Mouse (Mus musculus): ENCODE results near the gene Esrrb. TPM values are rescaled to one million over a fixed set of nuclear protein-coding genes. Genes with fewer than 3 reads are reported as not detected.

Gene Esrrb
- polyA plus RNA-seq, 1 experiment = 149 TPM

DNA sequence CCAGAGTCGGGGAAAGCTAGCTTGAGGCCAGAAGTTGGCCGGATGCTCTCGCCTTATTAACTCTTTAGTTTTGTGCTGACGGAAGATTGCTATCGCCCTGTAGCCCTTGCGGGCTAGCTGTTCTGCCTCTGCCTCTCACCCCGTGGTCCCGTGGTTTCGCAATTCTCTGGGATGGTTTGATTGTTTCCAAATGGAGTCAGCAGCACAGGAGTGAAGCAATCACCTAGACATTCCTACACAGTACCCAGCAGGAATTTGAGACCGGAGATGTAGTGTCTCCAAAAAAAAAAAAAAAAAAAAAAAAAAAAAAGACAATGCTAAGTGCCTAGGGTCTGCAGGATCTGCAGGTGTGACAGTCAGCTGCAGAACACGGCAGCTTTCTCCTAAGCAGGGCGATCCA is 112.7 kb downstream of the Esrrb start:
- H3K4me3 ChIP-seq (ENCODE audit: low read depth, low read length) = peak overlapping the region; percentile 74
- peak overlapping the region; percentile 49 for H3K27ac ChIP-seq (ENCODE audit: insufficient read depth, low read length)
- H3K9ac ChIP-seq (ENCODE audit: low read depth, poor library complexity, severe bottlenecking) = peak overlapping the region; percentile 79
- H3K27me3 ChIP-seq (ENCODE audit: control insufficient read depth, insufficient read depth, low read length, poor library complexity, severe bottlenecking) = no peaks in the 10 kb centered on the region
- TF ChIP-seq EP300 (IDR thresholded peaks at IDR 0.05; ENCODE audit: insufficient read depth, low read depth, low read length) (no peak), CTCF (IDR thresholded peaks at IDR 0.05; ENCODE audit: low read depth, low read length) (no peak), POLR2A (IDR thresholded peaks at IDR 0.05; ENCODE audit: insufficient read depth, low read length) (no peak)
- no peaks in the 10 kb centered on the region for H3K9me3 ChIP-seq (replicated peaks; ENCODE audit: control insufficient read depth, insufficient read depth, low read length, poor library complexity, severe bottlenecking)
- H3K36me3 ChIP-seq (ENCODE audit: control insufficient read depth, insufficient read depth, low read length, poor library complexity, severe bottlenecking) = peaks cover 58% of the 10 kb centered on the region
- H3K4me1 ChIP-seq (ENCODE audit: control insufficient read depth, insufficient read depth, low read length) = no peaks in the 10 kb centered on the region

DNA sequence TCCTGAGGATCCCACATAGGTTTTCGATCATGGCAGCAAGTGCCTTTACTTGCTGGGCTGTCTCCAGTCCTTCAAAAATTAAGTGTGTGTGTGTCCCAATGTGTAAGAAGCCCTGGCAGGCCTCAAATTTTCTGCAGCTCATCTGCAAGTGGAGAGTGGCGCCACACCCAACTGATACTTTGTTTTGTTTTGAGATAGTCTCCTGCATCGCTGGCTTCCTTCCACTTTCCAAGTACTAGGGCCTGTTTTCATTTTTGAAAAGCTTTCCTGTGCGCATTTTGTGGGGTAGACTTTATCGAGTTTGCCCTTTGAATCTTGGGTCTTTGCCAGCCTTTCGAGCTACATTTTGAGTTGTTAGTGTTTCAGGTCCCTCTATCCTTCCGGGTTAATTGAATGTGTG is 115.1 kb downstream of the Esrrb start:
- H3K9ac ChIP-seq (ENCODE audit: low read depth, poor library complexity, severe bottlenecking) = peak overlapping the region; percentile 79
- TF ChIP-seq CTCF (IDR thresholded peaks at IDR 0.05; ENCODE audit: low read depth, low read length) = no peak
- no peak for TF ChIP-seq EP300 (IDR thresholded peaks at IDR 0.05; ENCODE audit: insufficient read depth, low read depth, low read length)
- no peak for TF ChIP-seq POLR2A (IDR thresholded peaks at IDR 0.05; ENCODE audit: insufficient read depth, low read length)
- peak overlapping the region; percentile 85 for H3K27ac ChIP-seq (ENCODE audit: insufficient read depth, low read length)
- no peaks in the 10 kb centered on the region for H3K4me1 ChIP-seq (ENCODE audit: control insufficient read depth, insufficient read depth, low read length)
- no peaks in the 10 kb centered on the region for H3K27me3 ChIP-seq (ENCODE audit: control insufficient read depth, insufficient read depth, low read length, poor library complexity, severe bottlenecking)
- peaks cover 70% of the 10 kb centered on the region for H3K36me3 ChIP-seq (ENCODE audit: control insufficient read depth, insufficient read depth, low read length, poor library complexity, severe bottlenecking)
- H3K9me3 ChIP-seq (replicated peaks; ENCODE audit: control insufficient read depth, insufficient read depth, low read length, poor library complexity, severe bottlenecking) = no peaks in the 10 kb centered on the region
- peak overlapping the region; percentile 23 for H3K4me3 ChIP-seq (ENCODE audit: low read depth, low read length)

DNA sequence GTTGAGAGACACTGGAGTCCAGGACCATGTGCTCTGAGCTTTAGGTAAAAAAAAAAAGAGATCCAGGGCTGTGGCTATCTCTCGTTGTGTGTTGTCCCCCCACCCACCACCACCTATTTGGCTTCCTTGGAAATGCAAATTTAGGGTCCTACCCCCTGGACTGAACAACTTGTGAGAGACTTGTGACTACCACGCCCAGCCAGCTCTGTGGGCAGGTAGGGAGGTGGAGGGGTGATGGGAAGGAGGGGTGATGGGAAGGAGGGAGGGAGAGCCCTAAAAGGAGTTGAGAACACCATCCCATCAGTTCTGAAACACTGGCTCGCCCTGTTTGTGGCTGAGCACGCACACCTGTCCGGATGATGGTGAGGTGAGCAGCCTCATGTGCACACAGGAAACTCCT is 118.0 kb downstream of the Esrrb start:
- Histone ChIP-seq H3K27ac (ENCODE audit: insufficient read depth, low read length) (peak overlapping the region; percentile 85), H3K9ac (ENCODE audit: low read depth, poor library complexity, severe bottlenecking) (0 out of 2 replicates have a peak overlapping the region, but pooled peaks have one; percentile 37), H3K9me3 (replicated peaks; ENCODE audit: control insufficient read depth, insufficient read depth, low read length, poor library complexity, severe bottlenecking) (no peaks in the 10 kb centered on the region), H3K27me3 (ENCODE audit: control insufficient read depth, insufficient read depth, low read length, poor library complexity, severe bottlenecking) (no peaks in the 10 kb centered on the region), H3K4me3 (ENCODE audit: low read depth, low read length) (peak overlapping the region; percentile 16), H3K4me1 (ENCODE audit: control insufficient read depth, insufficient read depth, low read length) (peaks cover 11% of the 10 kb centered on the region), H3K36me3 (ENCODE audit: control insufficient read depth, insufficient read depth, low read length, poor library complexity, severe bottlenecking) (peaks cover 71% of the 10 kb centered on the region)
- peak; percentile 100 for TF ChIP-seq EP300 (IDR thresholded peaks at IDR 0.05; ENCODE audit: insufficient read depth, low read depth, low read length)
- no peak for TF ChIP-seq CTCF (IDR thresholded peaks at IDR 0.05; ENCODE audit: low read depth, low read length)

DNA sequence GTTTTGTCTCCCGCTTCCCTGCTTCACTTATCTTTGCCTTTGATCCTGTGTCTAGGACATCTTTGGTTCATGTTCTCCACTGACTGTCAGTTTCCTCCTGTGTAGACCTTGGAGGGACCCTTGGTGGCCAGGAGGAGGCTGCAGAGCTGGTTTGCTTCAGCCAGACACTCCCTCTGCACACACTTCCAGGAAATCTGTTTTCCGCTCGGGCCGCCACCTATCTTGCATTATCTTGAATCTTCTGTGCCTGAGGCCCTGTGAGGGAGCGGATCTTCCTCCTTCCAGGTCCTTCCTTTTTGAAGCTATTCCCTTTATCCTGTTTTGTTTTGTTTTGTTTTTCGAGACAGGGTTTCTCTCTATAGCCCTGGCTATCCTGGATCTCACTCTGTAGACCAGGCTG is 121.1 kb downstream of the Esrrb start:
- no peaks in the 10 kb centered on the region for H3K9me3 ChIP-seq (replicated peaks; ENCODE audit: control insufficient read depth, insufficient read depth, low read length, poor library complexity, severe bottlenecking)
- peak; percentile 58 for TF ChIP-seq EP300 (IDR thresholded peaks at IDR 0.05; ENCODE audit: insufficient read depth, low read depth, low read length)
- TF ChIP-seq CTCF (IDR thresholded peaks at IDR 0.05; ENCODE audit: low read depth, low read length) = no peak
- peak overlapping the region; percentile 35 for H3K4me3 ChIP-seq (ENCODE audit: low read depth, low read length)
- peaks cover 64% of the 10 kb centered on the region for H3K36me3 ChIP-seq (ENCODE audit: control insufficient read depth, insufficient read depth, low read length, poor library complexity, severe bottlenecking)
- no peaks in the 10 kb centered on the region for H3K27me3 ChIP-seq (ENCODE audit: control insufficient read depth, insufficient read depth, low read length, poor library complexity, severe bottlenecking)
- peak overlapping the region; percentile 55 for H3K27ac ChIP-seq (ENCODE audit: insufficient read depth, low read length)
- peak overlapping the region; percentile 9 for H3K9ac ChIP-seq (ENCODE audit: low read depth, poor library complexity, severe bottlenecking)
- peaks cover 14% of the 10 kb centered on the region for H3K4me1 ChIP-seq (ENCODE audit: control insufficient read depth, insufficient read depth, low read length)

DNA sequence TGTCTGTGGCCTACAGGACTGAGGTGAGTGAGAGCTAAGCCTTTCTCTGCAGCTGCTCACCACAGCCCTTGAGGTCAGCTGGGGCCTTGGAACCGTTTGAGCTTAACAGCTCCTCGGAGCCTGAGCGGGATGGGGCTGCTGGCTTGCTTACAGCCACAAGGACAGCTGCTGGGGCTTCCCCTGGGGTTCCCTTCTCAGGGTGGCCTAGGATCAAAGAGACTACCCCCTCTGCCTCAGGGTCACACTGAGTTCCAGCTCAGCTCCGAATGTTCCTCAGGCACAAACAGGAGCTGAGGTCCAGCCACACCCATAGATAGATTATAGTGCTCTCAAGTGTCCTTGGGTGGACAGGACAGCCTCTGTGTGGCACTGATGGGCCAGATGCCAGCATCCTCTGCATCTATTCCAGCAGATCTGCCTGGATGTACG is 122.5 kb downstream of the Esrrb start:
- Histone ChIP-seq H3K9me3 (replicated peaks; ENCODE audit: control insufficient read depth, insufficient read depth, low read length, poor library complexity, severe bottlenecking) (no peaks in the 10 kb centered on the region), H3K27me3 (ENCODE audit: control insufficient read depth, insufficient read depth, low read length, poor library complexity, severe bottlenecking) (no peaks in the 10 kb centered on the region), H3K4me3 (ENCODE audit: low read depth, low read length) (peak overlapping the region; percentile 13; the same call in 1 of the 2 replicates), H3K27ac (ENCODE audit: insufficient read depth, low read length) (peak overlapping the region; percentile 47), H3K9ac (ENCODE audit: low read depth, poor library complexity, severe bottlenecking) (0 out of 2 replicates have a peak overlapping the region, but pooled peaks have one; percentile 9), H3K36me3 (ENCODE audit: control insufficient read depth, insufficient read depth, low read length, poor library complexity, severe bottlenecking) (peaks cover 62% of the 10 kb centered on the region), H3K4me1 (ENCODE audit: control insufficient read depth, insufficient read depth, low read length) (peaks cover 14% of the 10 kb centered on the region)
- no peak for TF ChIP-seq CTCF (IDR thresholded peaks at IDR 0.05; ENCODE audit: low read depth, low read length)
- peak; percentile 56; the same call in 1 of the 2 replicates for TF ChIP-seq EP300 (IDR thresholded peaks at IDR 0.05; ENCODE audit: insufficient read depth, low read depth, low read length)

DNA sequence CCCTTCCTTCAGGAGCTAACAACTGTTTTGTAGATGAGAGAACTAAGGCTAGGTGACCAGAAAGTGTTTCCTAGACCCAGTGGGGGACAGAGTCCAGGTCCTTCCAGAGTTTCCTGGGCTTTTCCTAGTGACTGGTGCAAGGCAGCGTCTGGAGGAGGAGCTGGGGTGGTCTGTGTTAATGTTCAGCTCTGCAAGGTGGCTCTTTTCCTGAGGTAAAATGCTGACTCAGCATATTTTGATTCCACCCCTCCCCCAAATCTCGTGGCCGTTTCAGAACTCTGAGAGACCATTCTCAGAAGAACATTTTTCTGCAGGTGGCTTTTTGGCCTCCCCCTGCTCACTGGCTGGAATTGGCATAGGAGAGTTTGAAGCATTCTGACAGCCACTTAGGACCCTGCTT is 127.1 kb downstream of the Esrrb start:
- Histone ChIP-seq H3K4me3 (ENCODE audit: low read depth, low read length) (no peak overlapping the region), H3K27me3 (ENCODE audit: control insufficient read depth, insufficient read depth, low read length, poor library complexity, severe bottlenecking) (no peaks in the 10 kb centered on the region), H3K9me3 (replicated peaks; ENCODE audit: control insufficient read depth, insufficient read depth, low read length, poor library complexity, severe bottlenecking) (no peaks in the 10 kb centered on the region), H3K4me1 (ENCODE audit: control insufficient read depth, insufficient read depth, low read length) (peaks cover 12% of the 10 kb centered on the region), H3K9ac (ENCODE audit: low read depth, poor library complexity, severe bottlenecking) (no peak overlapping the region), H3K36me3 (ENCODE audit: control insufficient read depth, insufficient read depth, low read length, poor library complexity, severe bottlenecking) (peaks cover 67% of the 10 kb centered on the region), H3K27ac (ENCODE audit: insufficient read depth, low read length) (peak overlapping the region; percentile 62)
- TF ChIP-seq CTCF (IDR thresholded peaks at IDR 0.05; ENCODE audit: low read depth, low read length) (no peak), POLR2A (IDR thresholded peaks at IDR 0.05; ENCODE audit: insufficient read depth, low read length) (no peak), EP300 (IDR thresholded peaks at IDR 0.05; ENCODE audit: insufficient read depth, low read depth, low read length) (no peak)

Measured in ES-Bruce4 (cell line).